Mouse (Mus musculus) hindbrain, embryonic 10.5 days (tissue): ENCODE measurements around the gene Dbh. TPM values are rescaled to one million over a fixed set of nuclear protein-coding genes. Genes with fewer than 3 reads are reported as not detected.
A peak's percentile ranks its signal among the peaks of the same experiment; 100 is the strongest.

Experiments
- DNase-seq: peaks from one replicate; pipeline ENCODE4 v3.0.0-alpha.2; 2017; ENCODE audit warnings: low spot score
- H3K27ac ChIP-seq: fragments of 300-500 bp; sonication (generic); 2 replicates; pipeline ENCODE4 v1.5.1; 2016; ENCODE audit warnings: mild to moderate bottlenecking, moderate library complexity
- H3K27me3 ChIP-seq: fragments of 300-500 bp; sonication (generic); 2 replicates; pipeline ENCODE4 v1.6.1; 2016; ENCODE audit warnings: mild to moderate bottlenecking; ENCODE audit not compliant: poor library complexity, insufficient read depth, severe bottlenecking
- H3K36me3 ChIP-seq: fragments of 300-500 bp; sonication (generic); 2 replicates; pipeline ENCODE4 v1.6.1; 2016; ENCODE audit warnings: mild to moderate bottlenecking, moderate library complexity
- H3K4me1 ChIP-seq: fragments of 300-500 bp; sonication (generic); replicated peaks from 2 replicates; pipeline ENCODE4 v1.6.1; 2016; ENCODE audit warnings: mild to moderate bottlenecking
- H3K4me3 ChIP-seq: fragments of 300-500 bp; sonication (generic); 2 replicates; pipeline ENCODE4 v1.5.1; 2016; ENCODE audit warnings: mild to moderate bottlenecking, moderate library complexity
- H3K9me3 ChIP-seq: fragments of 300-500 bp; sonication (generic); 2 replicates; pipeline ENCODE4 v1.6.1; 2016; ENCODE audit warnings: mild to moderate bottlenecking, moderate library complexity
- WGBS: fragments of 180-500 bp; shearing (Covaris S2); methylation state at CpG from one replicate; pipeline ENCODE4 v1.1.7; 2016; 5-methylcytosine and 5-hydroxymethylcytosine counted together
- polyA plus RNA-seq: library from polyadenylated mRNA; unstranded; fragments of >200 nt; fragmentation: Nextera tagmentation; extraction: Ambion mirVana; gene quantifications from 2 replicates; pipeline ENCODE4 v1.2.1, GENCODE M21; 2016

Gene Dbh
- polyA plus RNA-seq, 1 experiment from 2014 or later: 4.9 TPM

DNA sequence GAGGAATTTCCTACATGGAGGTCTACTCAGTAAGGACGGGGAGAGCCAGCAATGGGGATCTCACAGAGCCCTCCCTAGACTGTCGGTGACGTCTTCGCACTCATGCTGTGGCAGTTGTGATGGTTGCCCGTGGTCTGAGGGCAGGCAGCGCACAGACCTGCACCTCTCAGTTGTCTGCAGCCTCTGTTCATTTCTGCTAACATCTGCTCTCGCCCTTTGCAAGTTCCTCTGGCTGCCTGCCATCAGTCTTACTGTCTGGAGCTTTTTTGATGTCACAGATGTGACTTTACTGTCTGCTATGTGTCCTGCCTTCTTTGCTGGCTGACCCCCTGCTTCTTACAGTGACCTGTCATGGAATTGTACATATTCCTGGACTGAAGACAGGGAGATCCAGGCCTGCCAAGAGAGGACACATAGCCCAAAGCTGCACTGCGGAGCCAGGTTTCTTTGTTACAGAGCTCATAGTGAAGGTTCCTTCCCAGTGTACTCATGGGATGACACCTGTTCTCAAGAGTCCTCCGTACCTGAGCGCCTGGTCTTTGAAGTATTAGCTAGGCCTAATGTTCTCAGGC, 10.7 kb downstream of the Dbh start:
- no peak overlapping the region for H3K4me3 ChIP-seq
- no peak for DNase-seq
- H3K36me3 ChIP-seq: no peaks in the 10 kb centered on the region
- peak overlapping the region; percentile 51; the same call in 1 of the 2 replicates for H3K27ac ChIP-seq
- no peaks in the 10 kb centered on the region for H3K9me3 ChIP-seq
- peaks cover 16% of the 10 kb centered on the region for H3K4me1 ChIP-seq
- WGBS: 86% methylated on average over 10 of the region's 10 CpGs
- H3K27me3 ChIP-seq: no peaks in the 10 kb centered on the region

DNA sequence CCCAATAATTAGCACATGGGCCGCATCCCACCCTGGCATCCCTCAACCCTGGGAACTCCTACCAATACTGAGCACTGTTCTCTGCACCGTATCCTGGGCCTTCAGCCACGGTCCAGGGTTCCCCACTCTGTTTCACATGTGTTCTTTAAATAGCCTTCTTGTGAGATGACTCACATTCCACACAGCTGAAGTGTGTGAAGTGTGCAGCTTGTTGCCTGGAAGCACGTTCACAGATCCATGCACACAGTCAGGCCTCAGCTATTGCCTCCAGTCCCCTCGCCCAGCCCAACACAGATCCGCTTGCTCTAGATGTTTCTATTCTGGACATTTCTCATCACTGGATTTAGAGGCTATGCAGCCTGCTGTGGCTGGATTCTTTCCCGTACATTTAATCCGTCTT, 14.1 kb downstream of the Dbh start:
- no peak overlapping the region for H3K4me3 ChIP-seq
- H3K36me3 ChIP-seq: no peaks in the 10 kb centered on the region
- H3K9me3 ChIP-seq: no peaks in the 10 kb centered on the region
- DNase-seq: no peak
- H3K4me1 ChIP-seq: peaks cover 16% of the 10 kb centered on the region
- no peaks in the 10 kb centered on the region for H3K27me3 ChIP-seq
- no peak overlapping the region for H3K27ac ChIP-seq
- WGBS: 88% methylated on average over 8 of the region's 8 CpGs

DNA sequence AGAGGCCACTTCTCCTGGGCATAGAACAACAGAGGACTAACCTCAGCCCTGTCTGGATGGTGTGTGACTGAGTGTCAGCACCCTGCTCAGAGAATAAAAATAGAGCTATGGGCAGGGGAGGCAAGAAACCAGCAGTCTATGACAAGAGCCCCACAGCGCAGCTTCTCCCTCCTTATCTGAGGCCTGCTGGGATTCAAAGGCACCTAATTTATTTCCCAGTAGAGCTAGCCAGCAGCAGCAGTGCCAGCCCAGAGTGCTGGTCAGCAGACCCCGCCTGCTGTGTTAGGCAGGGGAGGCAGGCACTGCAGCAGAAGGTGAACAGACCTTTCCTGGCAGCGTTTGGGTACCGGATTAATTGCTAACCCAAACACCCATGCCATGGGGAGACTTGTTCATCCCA, 16.9 kb downstream of the Dbh start:
- Histone ChIP-seq H3K4me1 (peaks cover 7% of the 10 kb centered on the region), H3K27me3 (no peaks in the 10 kb centered on the region), H3K36me3 (no peaks in the 10 kb centered on the region), H3K9me3 (no peaks in the 10 kb centered on the region), H3K4me3 (no peak overlapping the region), H3K27ac (no peak overlapping the region)
- no peak for DNase-seq
- WGBS: 68% methylated on average over 4 of the region's 4 CpGs

DNA sequence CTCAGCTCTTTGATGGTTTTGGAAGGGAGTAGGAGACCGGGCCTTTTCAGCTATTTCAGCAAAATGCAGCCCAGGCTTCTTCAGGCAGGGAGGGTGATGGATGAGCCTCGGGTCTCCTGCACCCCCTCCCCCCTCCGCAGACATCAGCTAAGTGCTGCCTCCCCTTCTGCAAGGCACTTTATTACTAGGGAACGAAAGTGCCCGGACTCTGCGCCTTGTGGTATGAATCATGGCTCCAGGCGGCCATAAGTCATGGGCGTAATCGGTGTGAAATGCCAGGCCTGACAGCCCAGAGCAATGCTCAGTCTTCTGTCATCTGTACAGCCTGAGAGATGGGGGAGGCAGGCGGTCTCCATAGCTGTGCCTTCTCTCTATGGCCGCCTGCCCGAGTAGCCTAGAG, 18.7 kb downstream of the Dbh start:
- DNase-seq: no peak
- Histone ChIP-seq H3K4me1 (no peaks in the 10 kb centered on the region), H3K27ac (no peak overlapping the region), H3K9me3 (no peaks in the 10 kb centered on the region), H3K27me3 (no peaks in the 10 kb centered on the region), H3K36me3 (no peaks in the 10 kb centered on the region), H3K4me3 (no peak overlapping the region)
- WGBS: 84% methylated on average over 12 of the region's 12 CpGs

DNA sequence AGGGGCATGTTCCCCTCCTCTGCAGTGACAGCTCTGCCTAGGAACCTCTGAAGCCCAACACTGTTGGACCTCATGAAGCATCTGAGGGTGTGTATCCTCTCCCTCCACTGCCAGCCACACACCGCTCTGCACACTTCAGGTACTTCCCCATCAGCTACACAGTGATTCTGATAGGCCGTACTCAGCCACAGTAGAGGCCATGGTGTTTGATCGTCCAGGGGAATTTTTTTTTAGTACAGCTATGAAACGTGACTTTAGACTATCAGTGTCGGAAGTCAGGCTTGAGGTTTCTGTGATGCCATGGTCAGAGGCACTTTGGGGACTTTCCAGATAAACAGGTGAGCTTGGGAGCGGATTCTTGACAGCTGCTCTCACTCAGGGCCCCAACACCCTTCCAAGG, 22.5 kb downstream of the Dbh start:
- Histone ChIP-seq H3K27me3 (no peaks in the 10 kb centered on the region), H3K36me3 (no peaks in the 10 kb centered on the region), H3K4me1 (peaks cover 6% of the 10 kb centered on the region; the same call in 1 of the 2 replicates), H3K4me3 (no peak overlapping the region), H3K9me3 (no peaks in the 10 kb centered on the region), H3K27ac (no peak overlapping the region; the same call in 1 of the 2 replicates)
- 86% methylated on average over 6 of the region's 6 CpGs for WGBS
- DNase-seq: no peak

DNA sequence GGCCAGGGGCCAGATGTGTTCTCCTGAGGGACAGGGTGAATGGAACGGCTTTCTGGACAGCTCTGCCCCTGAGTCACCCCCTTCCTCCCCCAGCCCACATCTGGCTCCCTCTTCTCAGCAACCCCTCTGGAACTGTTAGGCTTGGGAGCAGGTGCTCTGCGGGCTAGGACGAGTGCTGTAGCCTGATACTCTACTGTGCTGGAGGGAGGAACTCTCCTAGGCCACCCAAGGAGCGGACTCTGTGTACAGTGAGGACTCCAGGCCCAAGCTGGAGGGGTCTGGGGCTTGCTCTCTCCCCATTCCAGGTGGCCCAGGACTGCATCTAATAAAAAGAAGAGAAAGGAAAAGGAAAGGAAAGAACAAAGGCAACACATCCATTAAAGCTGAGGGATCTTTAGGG, 25.0 kb downstream of the Dbh start:
- no peaks in the 10 kb centered on the region for H3K36me3 ChIP-seq
- no peak overlapping the region for H3K4me3 ChIP-seq
- peaks cover 6% of the 10 kb centered on the region; the same call in 1 of the 2 replicates for H3K4me1 ChIP-seq
- WGBS: 59% methylated on average over 4 of the region's 4 CpGs
- no peaks in the 10 kb centered on the region for H3K9me3 ChIP-seq
- no peak for DNase-seq
- no peak overlapping the region for H3K27ac ChIP-seq
- no peaks in the 10 kb centered on the region for H3K27me3 ChIP-seq

DNA sequence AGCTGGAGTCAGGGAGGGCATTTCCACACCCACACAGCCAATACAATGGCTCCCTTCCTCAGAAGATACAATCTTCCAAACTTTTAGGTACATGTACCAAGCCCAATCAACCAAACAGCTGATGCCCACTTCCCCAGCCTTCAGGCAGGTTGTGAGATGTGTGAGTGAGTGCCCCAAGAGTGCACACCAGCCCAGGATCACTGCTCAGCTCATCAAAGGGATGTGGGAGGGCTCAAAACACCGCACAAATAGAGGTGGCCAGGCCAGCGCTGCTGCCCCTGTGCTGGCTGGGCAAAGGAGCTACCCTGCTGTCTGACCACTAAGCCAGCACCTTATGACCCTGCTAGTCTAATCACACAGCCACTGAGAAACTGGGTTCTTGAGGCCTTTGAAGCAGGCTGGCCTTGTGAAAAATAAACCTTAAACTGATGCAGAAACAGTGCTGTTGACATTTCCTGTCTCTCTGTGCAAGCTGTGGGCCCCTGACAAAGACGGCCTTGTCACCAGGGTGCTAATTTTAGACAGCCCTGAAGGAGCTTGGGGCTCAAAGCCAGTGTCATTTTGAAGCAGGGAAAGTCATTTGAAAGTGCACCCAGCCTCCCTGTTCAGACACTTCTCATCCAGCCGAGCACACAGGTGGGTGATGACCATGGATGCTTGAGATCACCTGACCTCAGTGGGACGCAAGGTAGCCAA, 33.7 kb downstream of the Dbh start:
- H3K4me1 ChIP-seq: peaks cover 13% of the 10 kb centered on the region
- H3K36me3 ChIP-seq: no peaks in the 10 kb centered on the region
- H3K27me3 ChIP-seq: no peaks in the 10 kb centered on the region
- H3K9me3 ChIP-seq: no peaks in the 10 kb centered on the region
- no peak overlapping the region for H3K4me3 ChIP-seq
- no peak for DNase-seq
- 62% methylated on average over 5 of the region's 5 CpGs for WGBS
- H3K27ac ChIP-seq: no peak overlapping the region

DNA sequence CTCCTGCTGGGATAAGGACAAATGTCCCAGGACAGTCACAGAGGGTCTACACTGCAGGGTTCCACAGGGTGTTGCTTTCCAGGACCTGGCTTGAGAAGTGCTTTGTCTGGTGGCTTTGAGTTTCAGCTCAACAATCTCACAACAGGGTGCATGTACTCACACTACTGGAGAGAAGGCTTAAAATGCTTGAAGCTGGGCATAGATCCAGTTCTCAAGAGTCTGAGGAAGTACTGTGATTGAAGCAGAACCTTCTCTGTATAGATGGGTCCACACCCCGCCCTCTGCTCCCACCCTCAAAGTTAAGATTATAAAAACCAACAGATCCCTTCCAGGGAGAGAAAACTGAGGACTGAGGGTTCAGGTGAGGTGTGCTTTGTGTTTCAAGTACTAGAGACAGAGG, 35.6 kb downstream of the Dbh start:
- H3K9me3 ChIP-seq: no peaks in the 10 kb centered on the region
- no peak overlapping the region for H3K4me3 ChIP-seq
- no peaks in the 10 kb centered on the region for H3K27me3 ChIP-seq
- no peak overlapping the region for H3K27ac ChIP-seq
- WGBS: 94% methylated on average over 1 of the region's 1 CpGs
- no peaks in the 10 kb centered on the region for H3K36me3 ChIP-seq
- H3K4me1 ChIP-seq: peaks cover 13% of the 10 kb centered on the region
- no peak for DNase-seq

DNA sequence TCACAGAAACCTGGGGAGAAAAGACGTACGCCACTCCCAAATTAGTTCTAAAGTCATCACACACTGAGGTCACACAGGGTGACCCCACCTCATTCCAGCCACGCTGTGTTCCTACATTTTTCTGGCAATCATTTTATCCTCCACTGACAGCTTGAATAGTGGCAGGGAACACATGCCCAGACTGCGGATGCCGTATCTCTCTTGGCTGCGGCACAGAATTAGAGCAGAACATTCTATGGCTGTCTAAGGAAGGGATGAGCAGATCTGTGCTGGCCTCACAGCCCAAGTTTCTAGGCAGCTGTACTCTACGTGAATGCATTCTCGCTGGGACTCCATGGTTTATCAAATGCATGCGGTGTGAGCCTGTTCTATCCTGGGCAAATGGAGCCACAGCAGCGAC, 40.6 kb downstream of the Dbh start:
- peaks cover 20% of the 10 kb centered on the region for H3K4me1 ChIP-seq
- no peaks in the 10 kb centered on the region for H3K36me3 ChIP-seq
- H3K9me3 ChIP-seq: no peaks in the 10 kb centered on the region
- H3K27me3 ChIP-seq: no peaks in the 10 kb centered on the region
- H3K27ac ChIP-seq: no peak overlapping the region
- no peak for DNase-seq
- WGBS: 81% methylated on average over 10 of the region's 10 CpGs
- H3K4me3 ChIP-seq: no peak overlapping the region

DNA sequence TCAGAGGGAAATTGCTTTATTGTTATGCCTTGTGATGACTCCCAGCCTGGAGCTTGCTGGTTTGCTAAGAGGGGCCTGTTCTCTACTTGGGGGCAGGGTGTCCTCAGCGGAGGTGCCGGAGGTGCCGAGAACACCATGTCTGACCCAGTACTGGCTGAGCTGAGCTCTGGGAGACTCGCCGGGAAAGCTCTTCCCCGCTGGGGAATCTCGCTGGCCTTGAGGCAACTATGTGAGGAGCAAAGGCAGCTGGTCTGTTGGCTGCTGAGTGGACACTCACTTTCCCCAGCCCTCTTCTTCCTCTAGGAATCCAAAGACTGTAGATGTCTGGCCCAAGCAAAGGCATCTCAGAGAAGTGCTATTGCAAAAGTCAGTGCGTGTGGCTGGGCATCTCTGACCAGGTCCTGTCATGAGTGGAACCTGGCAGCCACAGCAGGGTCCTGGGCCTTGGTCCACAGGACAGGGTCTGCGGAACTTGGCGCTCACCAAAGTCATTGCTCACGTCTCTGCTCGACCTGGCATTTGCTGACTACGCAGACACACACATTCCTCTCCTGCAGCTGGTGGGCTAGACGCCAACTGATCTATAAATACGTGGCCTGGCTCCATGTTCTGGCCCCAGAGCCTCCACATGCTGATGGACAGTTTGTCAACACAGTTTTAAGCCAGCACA, 41.2 kb downstream of the Dbh start:
- Histone ChIP-seq H3K27me3 (no peaks in the 10 kb centered on the region), H3K4me3 (no peak overlapping the region), H3K4me1 (peaks cover 20% of the 10 kb centered on the region), H3K36me3 (no peaks in the 10 kb centered on the region), H3K9me3 (no peaks in the 10 kb centered on the region), H3K27ac (no peak overlapping the region)
- WGBS: 85% methylated on average over 15 of the region's 15 CpGs
- DNase-seq: no peak

DNA sequence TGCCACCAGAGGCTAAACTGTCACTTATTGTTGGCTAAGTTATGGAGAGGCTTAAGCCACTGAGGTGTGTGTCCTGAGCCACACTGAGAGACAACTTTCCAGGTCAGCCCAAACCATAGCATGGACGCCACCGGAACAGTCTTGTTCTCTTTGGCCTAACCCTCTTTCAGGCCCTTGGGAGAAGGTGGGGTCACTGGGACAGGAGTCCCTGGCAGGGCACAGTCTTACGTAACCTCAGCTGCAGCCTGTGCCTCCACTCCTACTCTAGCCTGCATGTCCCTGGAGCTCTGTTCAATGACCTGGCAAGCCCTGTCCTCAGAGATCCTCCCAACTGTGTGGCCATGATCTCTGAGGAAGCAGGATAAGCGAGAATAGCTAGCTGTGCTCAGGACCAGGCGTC, 42.1 kb downstream of the Dbh start:
- peaks cover 20% of the 10 kb centered on the region for H3K4me1 ChIP-seq
- DNase-seq: no peak
- no peaks in the 10 kb centered on the region for H3K9me3 ChIP-seq
- 87% methylated on average over 5 of the region's 5 CpGs for WGBS
- no peaks in the 10 kb centered on the region for H3K36me3 ChIP-seq
- peak overlapping the region; percentile 8; the same call in 1 of the 2 replicates for H3K27ac ChIP-seq
- H3K4me3 ChIP-seq: no peak overlapping the region
- no peaks in the 10 kb centered on the region for H3K27me3 ChIP-seq

DNA sequence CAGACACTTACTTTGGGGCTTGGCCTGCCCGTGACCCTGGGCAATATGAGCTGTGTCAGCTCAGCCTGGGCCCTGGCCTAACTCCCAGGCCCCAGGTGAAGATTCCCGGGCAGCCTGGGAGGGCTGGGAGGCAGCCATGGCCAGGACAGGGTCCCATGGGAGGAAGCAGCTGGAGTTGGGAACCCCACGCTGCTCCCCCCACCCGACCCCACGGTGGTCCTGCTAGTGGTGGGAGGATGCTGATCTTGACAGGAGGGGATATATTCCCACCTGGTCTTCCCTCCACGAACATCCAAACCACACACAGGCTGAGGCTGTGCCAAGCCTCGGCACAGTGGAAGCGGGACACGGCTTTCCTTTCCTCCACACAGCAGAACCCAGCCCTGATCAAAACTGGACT, 44.3 kb downstream of the Dbh start:
- DNase-seq: no peak
- H3K4me1 ChIP-seq: peaks cover 20% of the 10 kb centered on the region
- H3K36me3 ChIP-seq: no peaks in the 10 kb centered on the region
- peaks cover 6% of the 10 kb centered on the region; the same call in 1 of the 2 replicates for H3K27me3 ChIP-seq
- H3K4me3 ChIP-seq: no peak overlapping the region
- H3K27ac ChIP-seq: peak overlapping the region; percentile 56
- no peaks in the 10 kb centered on the region for H3K9me3 ChIP-seq
- 84% methylated on average over 9 of the region's 9 CpGs for WGBS

DNA sequence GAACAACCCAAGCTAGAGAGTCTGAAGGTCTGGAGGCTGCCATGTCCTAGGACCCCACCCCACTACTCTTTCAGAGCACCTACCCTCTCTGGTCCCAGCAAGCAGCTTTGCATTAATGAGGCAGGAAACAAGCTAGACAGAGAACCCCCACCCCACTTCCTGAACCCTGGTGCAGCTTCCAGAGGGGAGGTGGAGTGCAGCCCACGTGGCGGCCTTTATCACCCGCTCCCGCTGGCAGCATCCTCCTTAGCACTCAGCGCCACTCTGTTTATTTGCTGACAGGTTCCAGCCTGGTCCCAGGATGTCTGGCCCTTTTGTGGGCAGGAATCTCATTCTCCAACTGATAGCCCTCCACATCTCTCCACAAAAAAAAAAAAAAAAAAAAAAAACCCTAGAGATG, 44.8 kb downstream of the Dbh start:
- no peaks in the 10 kb centered on the region for H3K9me3 ChIP-seq
- WGBS: 58% methylated on average over 5 of the region's 5 CpGs
- peaks cover 20% of the 10 kb centered on the region for H3K4me1 ChIP-seq
- H3K36me3 ChIP-seq: no peaks in the 10 kb centered on the region
- no peak for DNase-seq
- H3K27ac ChIP-seq: 0 out of 2 replicates have a peak overlapping the region, but pooled peaks have one; percentile 56
- H3K4me3 ChIP-seq: no peak overlapping the region
- peaks cover 6% of the 10 kb centered on the region; the same call in 1 of the 2 replicates for H3K27me3 ChIP-seq
